Mouse (Mus musculus) kidney, postnatal 36 days (tissue): ENCODE measurements around the gene Arhgdig.

ENCODE experiments used
- DNase-seq, 2 experiments: peaks; one replicate each; pipeline ENCODE4 v3.0.0; 2021 to 2022; ENCODE audit warnings: mixed read lengths in 2 of 2

Arhgdig gene

GRCm38 (mm10) chr17:26207686-26208085 is at the start of gene Arhgdig:
Gene Arhgdig, minus strand, starts transcription at chr17:26207786.
- DNase-seq = no peak

- no peak for DNase-seq
Observed at GRCm38 (mm10) chr17:26255313-26255712, 47.7 kb upstream of the Arhgdig start.

- DNase-seq = no peak
Observed at GRCm38 (mm10) chr17:26253399-26253798, 45.8 kb upstream of the Arhgdig start.

- DNase-seq = peak; percentile 96 to 97
Observed at GRCm38 (mm10) chr17:26252539-26253251, 45.1 kb upstream of the Arhgdig start, which contains the start of gene Luc7l. Gene Luc7l, plus strand, starts transcription at chr17:26252896.

GRCm38 (mm10) chr17:26251886-26252538 is 44.4 kb upstream of the Arhgdig start:
- DNase-seq = no peak

- DNase-seq = peak; percentile 98
Observed at GRCm38 (mm10) chr17:26244101-26244841, 36.7 kb upstream of the Arhgdig start, which contains the start of gene Fam234a. Gene Fam234a, minus strand, starts transcription at chr17:26244242.

GRCm38 (mm10) chr17:26243471-26244100 is 36.0 kb upstream of the Arhgdig start:
- DNase-seq = peak; percentile 80 to 86

- no peak for DNase-seq
Observed at GRCm38 (mm10) chr17:26240990-26241389, 33.4 kb upstream of the Arhgdig start.

- no peak for DNase-seq
Observed at GRCm38 (mm10) chr17:26240120-26240790, 32.7 kb upstream of the Arhgdig start.

GRCm38 (mm10) chr17:26239551-26239950 is 32.0 kb upstream of the Arhgdig start:
- no peak for DNase-seq

GRCm38 (mm10) chr17:26237667-26238066 is 30.1 kb upstream of the Arhgdig start:
- no peak for DNase-seq

GRCm38 (mm10) chr17:26235077-26235815 is 27.7 kb upstream of the Arhgdig start:
- no peak for DNase-seq

- DNase-seq = no peak
Observed at GRCm38 (mm10) chr17:26234386-26234785, 26.8 kb upstream of the Arhgdig start.

- peak in 1 of 2 experiments; percentile 40 for DNase-seq
Observed at GRCm38 (mm10) chr17:26232863-26233262, 25.3 kb upstream of the Arhgdig start.

GRCm38 (mm10) chr17:26231156-26231555 is 23.6 kb upstream of the Arhgdig start:
- DNase-seq = no peak

GRCm38 (mm10) chr17:26229776-26230175 is 22.2 kb upstream of the Arhgdig start:
- DNase-seq = no peak

GRCm38 (mm10) chr17:26225150-26225549 is 17.6 kb upstream of the Arhgdig start:
- peak; percentile 67 to 68 for DNase-seq

GRCm38 (mm10) chr17:26221508-26221907 is 13.9 kb upstream of the Arhgdig start:
- DNase-seq = peak in 1 of 2 experiments; percentile 21

- no peak for DNase-seq
Observed at GRCm38 (mm10) chr17:26212681-26213080, 5.1 kb upstream of the Arhgdig start.

GRCm38 (mm10) chr17:26212241-26212640 is 4.7 kb upstream of the Arhgdig start:
- DNase-seq = no peak

- no peak for DNase-seq
Observed at GRCm38 (mm10) chr17:26206392-26206791, 1.2 kb downstream of the Arhgdig start.

- no peak for DNase-seq
Observed at GRCm38 (mm10) chr17:26204766-26205165, 2.8 kb downstream of the Arhgdig start.
